Mouse (Mus musculus): ENCODE measurements around the gene Cnga2.

Cnga2 gene

DNA sequence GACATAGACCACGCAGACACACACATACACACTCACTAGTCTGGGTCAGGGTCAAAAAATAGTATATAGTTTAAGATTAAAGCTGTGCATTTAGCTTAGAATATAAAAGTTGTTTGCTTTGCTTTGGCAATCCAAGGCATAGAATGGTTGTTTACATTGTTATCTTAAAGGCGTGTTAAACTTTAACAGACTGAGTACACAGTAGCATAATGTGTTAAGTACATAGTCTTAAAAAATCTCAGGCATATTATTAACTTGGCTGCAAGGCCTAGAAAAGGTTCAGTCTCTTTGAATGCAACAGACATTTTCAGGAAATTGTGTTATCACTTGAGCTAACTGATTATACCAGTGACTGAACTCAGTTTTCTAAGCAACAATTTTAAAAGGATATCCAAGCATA is 56.3 kb downstream of the Cnga2 start:
- no peak for DNase-seq (ENCODE audit: low read depth, low spot score)

Measured in ES-CJ7 (cell line).